Mouse (Mus musculus): Measurements from ENCODE around the gene Timm13. TPM values are rescaled to one million over a fixed set of nuclear protein-coding genes. Genes with fewer than 3 reads are reported as not detected.
A peak's percentile ranks its signal among the peaks of the same experiment; 100 is the strongest.

Timm13 gene
- total RNA-seq, 2 experiments from 2014 or later: 162 to 179 TPM

DNA sequence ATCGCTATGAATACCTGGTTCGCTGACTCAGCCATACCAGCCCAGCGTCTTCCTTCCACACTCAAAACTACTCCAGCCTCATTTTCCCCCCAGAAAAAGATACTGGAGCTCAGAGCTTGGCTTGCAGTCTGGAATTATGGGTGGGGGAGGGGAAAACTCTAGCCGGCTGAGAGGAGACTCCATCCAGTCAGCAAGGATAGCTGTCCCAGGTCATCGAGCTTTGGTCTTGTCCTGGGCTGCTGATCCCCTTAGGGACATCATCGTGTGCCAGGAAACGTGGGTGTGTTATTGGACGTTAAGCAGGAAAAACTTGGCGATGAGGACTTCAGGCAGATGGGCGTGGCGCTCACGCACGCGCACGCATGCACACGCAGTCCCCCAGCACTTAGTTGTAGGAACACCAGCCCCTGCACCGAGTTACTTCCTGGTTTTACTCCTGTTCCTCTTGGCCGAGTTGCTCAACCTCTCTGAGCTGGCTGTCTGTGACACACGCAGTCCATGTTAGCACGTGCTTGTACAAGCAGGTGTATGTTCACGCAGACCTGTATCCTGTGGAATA is 32.7 kb upstream of the Timm13 start:
- no peak for DNase-seq (ENCODE audit: low spot score in 2 of 2)

DNA sequence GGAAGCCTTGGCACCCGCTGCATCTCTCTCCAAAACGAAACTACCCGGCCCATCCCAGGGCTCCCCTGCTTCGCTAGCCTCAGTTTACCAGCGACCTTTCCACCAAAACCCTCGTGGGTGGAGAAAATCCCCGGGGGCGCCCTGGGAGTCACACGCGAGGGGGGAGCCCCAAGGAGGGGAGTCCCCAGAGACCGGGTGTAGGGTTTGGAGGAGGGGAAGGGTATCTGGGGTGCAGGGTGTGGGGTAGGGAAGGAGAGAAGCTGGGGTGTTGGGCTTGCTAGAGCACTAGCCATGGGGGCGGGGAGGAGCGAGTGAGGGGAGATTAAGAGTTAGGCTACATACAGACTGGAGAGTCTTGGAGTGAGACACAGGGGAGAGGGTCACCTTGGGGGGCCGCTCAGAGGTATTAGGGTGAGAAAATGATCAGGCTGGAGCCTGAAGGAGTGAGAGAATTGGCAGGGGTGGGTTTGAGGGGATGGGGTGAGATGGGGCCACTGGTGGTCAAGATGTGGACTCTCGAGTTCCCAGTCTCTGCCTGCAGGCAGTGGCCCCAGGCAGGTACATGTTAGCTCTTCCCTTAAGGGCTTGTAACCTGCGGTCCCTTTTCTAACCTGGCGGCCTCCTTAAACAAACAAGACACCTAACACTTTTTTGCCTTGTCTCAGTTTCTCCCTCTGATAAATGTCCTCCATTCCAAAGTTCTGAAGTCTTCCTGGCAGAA is 32.1 kb upstream of the Timm13 start:
- DNase-seq (ENCODE audit: low spot score in 2 of 2): no peak

DNA sequence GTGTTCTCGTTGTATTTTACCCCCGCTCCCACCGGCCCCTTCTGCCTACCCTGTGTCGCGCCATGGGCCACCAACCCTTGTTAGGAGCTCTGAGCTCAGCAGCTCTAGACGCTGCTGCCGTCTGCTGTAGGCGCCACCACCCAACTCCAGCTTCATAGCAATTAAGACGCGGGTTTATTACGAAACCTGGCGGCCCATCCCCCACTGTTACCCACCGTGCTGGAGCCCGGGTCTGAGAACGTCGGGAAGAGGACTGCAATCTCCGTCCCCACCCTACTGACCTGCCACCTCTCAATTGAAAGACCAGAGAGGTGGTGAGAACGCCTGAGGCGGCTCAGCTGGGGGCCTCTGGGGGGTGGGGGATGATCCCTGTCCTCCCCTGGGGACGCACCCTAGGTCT is 31.4 kb upstream of the Timm13 start:
- no peak for DNase-seq (ENCODE audit: low spot score in 2 of 2)

DNA sequence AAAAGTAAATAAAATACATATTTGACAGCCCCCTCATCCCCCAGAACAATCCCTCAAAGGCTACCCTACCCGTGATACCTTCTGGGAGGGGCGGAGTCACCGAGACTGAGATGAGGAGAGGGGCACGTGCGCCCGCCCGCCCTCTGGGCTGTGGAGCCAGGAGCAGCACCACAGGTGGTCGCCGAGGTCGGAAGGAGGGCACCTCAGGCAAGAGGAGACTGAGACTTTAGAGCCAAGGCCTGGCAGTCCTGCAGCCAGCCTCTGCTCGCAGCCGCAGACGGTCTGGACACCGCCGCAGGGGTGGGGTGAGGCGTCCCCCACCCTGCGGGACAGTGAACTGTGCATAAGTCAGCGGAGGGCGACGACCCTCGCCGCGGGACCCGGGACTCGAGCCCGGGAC is 30.9 kb upstream of the Timm13 start:
- no peak for DNase-seq (ENCODE audit: low spot score in 2 of 2)

DNA sequence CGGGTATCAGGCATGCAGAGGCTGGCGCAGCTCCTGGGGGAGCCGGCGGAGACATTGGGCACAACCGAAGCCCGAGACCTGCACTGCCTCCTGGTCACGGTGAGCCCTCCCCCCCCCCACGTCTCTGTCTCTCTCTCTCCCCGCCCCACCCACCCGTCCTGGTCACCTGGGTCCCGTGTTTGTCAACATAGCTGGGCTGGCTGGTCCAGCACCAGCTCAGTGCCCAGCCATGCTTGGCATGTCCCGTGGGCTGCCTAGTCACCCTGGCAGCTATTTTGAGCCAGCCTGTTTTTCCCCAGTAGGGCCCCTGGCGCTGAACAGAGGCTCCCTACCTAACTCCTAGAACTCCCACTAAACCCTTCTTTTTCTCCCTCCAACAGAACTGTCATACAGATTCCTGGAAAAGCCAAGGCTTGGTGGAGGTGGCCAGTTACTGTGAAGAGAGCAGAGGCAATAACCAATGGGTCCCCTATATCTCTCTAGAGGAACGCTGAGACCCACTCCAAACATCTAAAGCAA is 30.4 kb upstream of the Timm13 start:
- no peak for DNase-seq (ENCODE audit: low spot score in 2 of 2)

DNA sequence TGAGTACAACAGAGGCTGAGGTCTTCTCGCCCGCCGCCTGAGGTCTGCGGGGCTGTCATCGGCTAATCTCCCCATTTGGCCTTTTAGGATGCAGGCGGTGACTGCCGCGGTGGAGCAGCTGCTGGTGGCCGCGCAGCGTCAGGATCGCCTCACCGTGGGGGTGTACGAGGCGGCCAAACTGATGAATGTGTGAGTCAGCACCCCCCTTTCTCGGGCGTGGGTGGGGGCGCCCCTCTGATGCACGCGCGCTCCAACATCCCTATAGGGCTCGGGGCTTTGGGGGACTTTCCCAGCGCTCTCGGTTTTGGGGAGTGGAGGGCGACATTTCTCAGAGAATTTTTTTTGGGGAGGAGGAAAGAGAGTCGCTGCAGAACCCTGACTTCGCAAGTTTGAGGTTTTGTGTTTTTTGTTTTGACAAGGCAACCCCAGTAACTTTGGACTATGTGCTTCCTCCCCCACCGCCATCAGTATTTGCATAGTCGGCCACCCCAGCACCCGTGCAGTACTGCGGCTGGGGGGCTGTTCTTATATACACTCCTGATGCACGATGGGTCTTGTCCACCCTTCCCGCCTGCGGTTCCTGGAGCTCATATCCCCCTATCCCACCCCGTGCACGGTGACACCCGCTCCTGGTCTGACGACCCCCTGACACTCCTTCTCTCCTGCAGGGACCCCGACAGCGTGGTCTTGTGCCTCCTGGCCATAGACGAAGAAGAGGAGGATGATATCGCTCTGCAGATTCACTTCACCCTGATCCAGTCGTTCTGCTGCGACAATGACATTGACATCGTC is 29.8 kb upstream of the Timm13 start:
- DNase-seq (ENCODE audit: low spot score in 2 of 2): no peak

DNA sequence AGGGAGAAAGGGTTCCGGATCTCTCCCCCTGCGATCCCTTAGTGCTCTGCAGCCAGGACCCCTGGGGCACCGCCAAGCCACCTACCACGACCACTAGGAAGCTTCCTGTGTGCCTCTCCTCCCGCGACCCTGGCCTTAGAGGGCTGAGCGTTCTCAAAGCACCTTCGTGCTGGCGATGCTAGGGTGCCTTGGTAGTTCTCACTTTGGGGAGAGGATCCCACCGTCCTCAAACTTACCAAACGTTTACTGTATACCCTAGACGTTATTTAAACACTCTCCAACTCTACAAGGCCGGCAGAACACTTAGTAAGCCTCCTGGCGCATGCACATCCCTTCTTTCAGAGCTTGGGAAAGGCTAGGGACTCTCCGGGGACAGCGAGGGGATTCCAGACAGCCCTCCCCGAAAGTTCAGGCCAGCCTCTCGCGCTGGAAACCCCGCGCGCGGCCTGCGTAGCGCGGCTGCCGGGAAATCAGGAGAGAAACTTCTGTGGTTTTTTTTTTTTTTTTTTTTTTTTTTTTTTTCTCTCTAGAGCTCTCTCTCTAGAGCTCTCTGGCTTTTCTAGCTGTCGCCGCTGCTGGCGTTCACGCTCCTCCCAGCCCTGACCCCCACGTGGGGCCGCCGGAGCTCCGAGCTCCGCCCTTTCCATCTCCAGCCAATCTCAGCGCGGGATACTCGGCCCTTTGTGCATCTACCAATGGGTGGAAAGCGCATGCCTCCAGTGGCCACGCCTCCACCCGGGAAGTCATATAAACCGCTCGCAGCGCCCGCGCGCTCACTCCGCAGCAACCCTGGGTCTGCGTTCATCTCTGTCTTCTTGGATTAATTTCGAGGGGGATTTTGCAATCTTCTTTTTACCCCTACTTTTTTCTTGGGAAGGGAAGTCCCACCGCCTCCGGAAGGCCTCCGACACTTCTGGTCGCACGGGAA is 28.8 kb upstream of the Timm13 start, which contains the start of gene Gadd45b:
Gene Gadd45b, plus strand, starts transcription at position 775 of the 928 bp plus-strand sequence.
- DNase-seq (ENCODE audit: low spot score in 2 of 2): peak; percentile 97

DNA sequence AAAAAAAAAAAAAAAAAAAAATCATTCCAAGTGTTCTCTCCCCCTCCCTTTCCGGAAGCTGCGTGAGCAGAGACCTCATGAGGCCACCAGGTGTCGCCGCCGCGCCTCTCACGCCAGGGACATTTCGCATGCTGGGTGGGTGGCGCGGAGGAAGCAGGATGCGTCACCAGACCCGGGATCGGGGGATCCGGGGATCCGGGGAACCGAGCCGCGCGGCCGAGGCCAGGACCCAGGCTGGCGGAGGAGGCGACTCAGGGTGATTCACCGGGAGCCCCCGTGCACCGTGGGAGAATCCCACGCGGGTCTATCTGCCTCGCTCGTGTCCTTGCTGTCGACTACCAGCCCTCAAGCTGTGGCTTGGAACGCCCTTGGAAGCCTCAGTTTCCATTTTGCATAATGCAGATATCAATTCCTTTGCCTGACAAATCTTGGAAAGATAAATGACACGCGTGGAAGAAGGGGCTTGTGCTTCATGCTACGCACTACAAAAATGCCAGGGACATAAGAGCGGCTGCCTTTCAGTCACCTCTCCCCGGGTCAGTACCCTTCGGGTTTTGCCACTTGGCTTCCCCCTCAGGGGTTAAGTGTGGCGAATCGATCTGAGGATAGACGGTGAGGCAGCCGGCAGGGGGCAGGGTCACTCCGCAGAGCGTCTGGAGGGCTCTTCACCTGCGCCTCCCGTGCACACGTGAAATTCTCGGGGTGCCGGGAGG is 28.0 kb upstream of the Timm13 start:
- peak; percentile 70 to 83 for DNase-seq (ENCODE audit: low spot score in 2 of 2)

DNA sequence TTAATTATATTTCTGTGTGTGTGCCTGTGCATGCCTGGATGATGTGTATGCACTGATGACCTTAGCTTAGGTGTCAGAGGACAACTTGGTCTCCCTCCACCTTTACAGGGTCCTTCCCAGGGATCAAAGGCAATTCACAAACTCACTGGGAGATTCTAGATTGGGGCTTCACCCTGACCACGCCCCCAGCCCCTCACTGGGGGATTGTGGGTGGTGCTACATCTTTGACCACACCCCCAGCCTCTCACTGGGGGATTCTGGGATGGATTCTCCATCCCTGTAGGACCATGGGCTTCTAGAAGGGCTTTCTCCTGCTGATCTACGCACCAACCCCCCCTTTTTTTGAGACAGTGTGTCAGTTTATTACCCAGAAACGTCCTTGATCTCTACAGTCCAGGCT is 24.7 kb upstream of the Timm13 start:
- DNase-seq (ENCODE audit: low spot score in 2 of 2): no peak

DNA sequence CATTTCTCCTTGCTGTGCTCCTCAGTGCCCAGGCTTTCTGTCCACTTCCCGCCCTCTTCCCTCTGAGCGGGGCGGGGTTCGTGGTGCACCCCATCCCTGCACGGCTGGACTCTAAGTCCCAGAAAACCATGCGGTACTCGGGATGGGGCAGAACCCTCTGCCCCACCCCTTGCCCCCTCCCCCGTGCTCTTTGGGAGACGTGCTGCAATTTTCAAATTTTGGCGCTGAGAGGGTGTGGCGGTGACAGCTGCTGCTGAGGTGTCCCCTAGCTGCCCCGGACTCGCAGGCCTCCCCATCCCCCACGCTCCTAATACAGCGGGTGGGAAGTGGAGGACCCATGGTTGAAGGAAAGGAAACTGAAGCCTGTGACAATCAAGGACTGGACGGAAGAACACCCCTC is 21.2 kb upstream of the Timm13 start:
- DNase-seq (ENCODE audit: low spot score in 2 of 2): no peak

DNA sequence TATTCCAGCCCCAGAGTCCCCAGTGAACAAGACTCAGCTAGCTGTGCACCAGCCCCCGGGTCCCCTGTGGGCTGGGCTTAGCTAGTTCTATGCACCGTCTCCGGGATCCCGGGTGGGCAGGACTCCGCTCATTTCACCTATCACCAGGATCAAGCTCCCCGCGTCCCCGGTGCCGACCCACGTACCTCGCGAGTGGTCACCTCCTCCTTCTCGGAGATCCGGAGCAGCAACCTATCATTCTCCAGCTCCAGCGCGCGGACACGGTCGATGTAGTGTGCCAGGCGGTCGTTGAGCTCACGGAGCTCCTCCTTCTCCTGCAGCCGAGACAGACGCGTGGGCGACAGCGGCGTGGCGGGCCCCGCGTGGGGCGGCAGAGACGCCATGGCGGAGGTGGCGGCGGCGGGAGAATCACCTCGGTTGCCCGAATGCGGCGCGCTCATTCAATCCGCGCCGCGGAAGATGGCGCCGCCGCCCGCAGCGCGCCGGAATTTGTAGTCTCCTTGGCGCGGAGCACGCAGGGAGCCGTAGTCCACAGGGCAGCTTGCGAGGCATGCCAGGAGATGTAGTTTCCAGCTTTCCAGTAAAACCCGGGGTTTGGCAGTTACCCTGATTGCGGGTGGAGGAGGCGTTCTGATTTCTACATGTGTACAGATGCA is 17.1 kb upstream of the Timm13 start, which contains the start of gene Lmnb2:
Gene Lmnb2, minus strand, starts transcription at position 467 of the 656 bp plus-strand sequence.
- no peak for DNase-seq (ENCODE audit: low spot score in 2 of 2)

DNA sequence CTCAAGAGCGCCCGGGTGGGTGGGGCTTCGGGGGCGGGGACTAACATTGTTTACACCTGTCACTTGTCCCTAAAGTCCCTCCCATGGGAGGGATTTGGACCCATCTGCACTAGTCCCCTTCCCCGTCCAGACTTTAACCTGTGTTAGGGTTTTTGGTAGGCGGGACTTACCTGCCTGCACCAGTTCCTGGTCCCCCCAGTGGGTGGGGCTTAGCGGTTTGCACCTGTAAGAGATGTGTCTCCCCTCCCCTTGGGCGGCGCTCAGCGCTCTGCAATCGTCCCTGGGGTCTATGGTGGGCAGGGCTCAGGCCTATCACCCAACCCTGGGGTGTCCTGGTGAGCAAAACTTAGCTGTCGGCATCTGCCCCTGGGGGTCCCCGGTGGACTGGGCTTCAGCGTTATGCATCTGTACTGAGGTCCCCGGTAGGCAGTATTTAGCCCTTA is 16.6 kb upstream of the Timm13 start:
- no peak for DNase-seq (ENCODE audit: low spot score in 2 of 2)

DNA sequence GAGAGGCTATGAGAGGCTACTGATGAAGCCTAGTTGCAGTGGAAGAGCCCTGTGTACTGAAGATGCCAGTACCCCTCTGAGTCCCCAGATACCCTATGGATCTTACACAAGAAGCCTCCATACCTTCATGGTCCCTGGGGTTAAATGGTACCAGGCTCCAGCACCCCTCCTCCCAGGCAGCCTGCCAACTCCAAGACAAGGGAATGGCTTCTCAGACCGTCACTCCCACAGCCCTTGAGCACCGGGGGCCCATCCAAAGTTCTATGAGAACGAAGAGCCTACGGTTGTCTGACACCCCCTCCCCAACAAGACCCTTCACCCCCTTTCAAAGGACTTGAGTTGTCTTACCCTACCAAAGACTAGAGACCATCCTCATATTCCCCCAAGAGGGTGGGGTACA is 15.0 kb upstream of the Timm13 start:
- DNase-seq (ENCODE audit: low spot score in 2 of 2): no peak

DNA sequence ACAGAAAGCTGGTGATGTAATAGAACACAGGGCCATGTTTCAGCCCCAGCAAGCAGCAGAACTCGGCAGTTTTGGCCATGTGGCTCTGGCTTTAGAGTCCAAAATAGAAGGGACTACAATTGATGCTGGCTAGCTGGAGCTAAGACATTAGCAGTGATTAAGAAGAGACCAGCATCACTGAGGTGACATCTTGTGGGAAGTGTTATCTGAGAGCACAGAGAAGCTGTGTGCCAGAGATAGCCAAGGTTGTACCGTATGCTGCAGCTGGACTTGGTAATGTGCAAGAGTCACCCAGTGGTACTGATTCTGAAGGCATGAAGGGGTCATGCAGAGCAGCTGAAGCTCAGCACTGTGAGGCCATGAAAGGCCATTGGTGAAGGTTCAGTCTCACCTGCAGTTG is 14.5 kb upstream of the Timm13 start:
- no peak for DNase-seq (ENCODE audit: low spot score in 2 of 2)

DNA sequence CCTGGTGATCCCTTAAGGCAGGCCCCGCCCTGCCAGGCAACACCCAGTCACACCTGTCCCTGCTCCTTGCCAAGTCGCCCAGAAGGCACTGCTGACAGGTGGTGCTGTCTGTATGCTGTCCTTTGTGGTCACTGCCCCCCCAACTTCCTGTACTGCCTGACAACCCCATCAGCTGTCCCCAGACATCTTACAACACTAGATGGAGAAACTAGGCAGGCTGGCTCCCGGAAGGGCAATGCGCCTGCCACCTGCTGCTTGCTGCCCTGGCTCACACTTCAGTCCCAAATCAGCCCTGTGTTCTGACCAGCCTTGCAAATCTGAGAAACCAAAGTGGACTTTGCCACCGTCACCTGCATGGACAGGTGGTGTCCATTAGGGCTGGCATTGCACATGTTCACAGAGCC is 13.5 kb upstream of the Timm13 start:
- DNase-seq (ENCODE audit: low spot score in 2 of 2): no peak

DNA sequence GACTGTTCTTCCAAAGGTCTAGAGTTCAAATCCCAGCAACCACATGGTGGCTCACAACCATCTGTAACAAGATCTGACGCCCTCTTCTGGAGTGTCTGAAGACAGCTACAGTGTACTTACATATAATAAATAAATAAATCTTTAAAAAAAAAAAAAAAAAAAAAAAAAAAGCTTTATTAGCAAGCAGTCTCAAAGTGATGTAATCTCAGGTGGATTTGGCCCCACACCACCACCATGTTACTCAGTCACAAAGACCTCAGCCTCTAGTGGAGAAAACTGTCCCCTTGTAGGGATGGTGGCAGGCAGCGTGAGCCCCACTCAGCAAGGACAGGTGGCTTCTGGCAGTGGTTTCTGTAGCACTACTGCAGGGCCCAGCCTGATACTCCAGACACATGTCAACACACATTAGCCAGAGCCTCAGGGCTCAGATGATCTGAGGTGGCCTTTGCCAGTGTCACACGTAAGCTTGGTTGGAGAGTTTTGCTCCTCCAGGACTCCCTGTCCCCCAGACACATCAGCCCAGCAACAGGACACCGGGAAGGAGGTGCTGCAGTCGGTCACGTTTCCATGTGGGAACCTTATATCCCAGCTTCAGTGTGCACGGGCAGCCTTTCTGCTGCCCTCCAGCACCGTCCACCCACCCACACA is 12.7 kb upstream of the Timm13 start:
- DNase-seq (ENCODE audit: low spot score in 2 of 2): no peak

DNA sequence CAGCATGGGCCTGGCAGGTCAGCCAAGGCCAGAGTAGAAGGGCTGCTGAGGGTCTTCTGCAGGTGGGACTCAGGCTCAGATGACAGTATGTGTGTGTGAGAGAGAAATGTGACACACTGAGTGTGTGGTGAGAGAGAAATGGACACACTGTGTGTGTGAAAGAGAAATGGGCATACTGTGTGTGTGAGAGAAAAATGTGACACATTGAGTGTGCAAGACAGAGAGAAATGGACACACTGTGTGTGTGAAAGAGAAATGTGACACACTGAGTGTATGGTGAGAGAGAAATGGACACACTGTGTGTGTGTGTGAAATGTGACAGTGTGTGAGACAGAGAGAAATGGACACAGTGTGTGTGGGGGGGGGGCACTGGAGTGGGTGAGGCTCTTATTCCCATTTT is 11.1 kb upstream of the Timm13 start:
- DNase-seq (ENCODE audit: low spot score in 2 of 2): no peak

DNA sequence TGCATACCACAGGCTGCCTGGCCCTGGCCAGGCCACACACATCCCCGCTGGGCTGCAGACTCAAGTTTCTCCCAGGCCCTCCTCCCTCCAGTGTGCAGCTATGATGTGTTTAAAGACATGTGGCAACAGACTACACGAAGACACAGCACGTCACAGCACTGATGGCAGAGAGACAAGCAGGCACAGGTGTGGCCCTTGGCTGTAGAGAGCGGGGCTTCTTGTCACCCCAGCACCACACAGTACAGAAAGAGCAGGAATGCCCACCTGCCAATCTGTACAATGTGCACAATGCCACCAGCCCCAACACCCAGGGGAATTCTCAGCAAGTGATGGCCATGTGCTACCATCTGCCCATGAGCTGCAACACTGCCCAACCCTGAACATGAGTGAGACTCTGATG is 10.6 kb upstream of the Timm13 start:
- no peak for DNase-seq (ENCODE audit: low spot score in 2 of 2)
